Mouse (Mus musculus) C2C12 (cell line): ENCODE results near the gene Ntsr1.

Experiments
- CTCF ChIP-seq: IDR thresholded peaks from one replicate; pipeline ENCODE4 v1.5.1; 2011; ENCODE audit not compliant: control insufficient read depth, insufficient read depth, insufficient read length
- MYOD1 ChIP-seq: IDR thresholded peaks from one replicate; pipeline ENCODE4 v1.6.1; 2011; ENCODE audit warnings: low read depth; ENCODE audit not compliant: control insufficient read depth, insufficient read length

GRCm38 (mm10) chr2:180533237-180533636 lies 33.5 kb downstream of the Ntsr1 start:
- TF ChIP-seq CTCF (no peak), MYOD1 (no peak)
